Mouse (Mus musculus) liver, postnatal 0 days (tissue): ENCODE measurements around the gene Aurkaip1.

Source experiments
- CTCF ChIP-seq: sonication (generic); IDR thresholded peaks from 2 replicates; pipeline ENCODE4 v1.5.1; 2016; ENCODE audit warnings: antibody characterized with exemption, low read depth
- EP300 ChIP-seq: IDR thresholded peaks from 2 replicates; pipeline ENCODE4 v1.6.1; 2016; ENCODE audit warnings: antibody characterized with exemption, low read depth, mild to moderate bottlenecking

DNA sequence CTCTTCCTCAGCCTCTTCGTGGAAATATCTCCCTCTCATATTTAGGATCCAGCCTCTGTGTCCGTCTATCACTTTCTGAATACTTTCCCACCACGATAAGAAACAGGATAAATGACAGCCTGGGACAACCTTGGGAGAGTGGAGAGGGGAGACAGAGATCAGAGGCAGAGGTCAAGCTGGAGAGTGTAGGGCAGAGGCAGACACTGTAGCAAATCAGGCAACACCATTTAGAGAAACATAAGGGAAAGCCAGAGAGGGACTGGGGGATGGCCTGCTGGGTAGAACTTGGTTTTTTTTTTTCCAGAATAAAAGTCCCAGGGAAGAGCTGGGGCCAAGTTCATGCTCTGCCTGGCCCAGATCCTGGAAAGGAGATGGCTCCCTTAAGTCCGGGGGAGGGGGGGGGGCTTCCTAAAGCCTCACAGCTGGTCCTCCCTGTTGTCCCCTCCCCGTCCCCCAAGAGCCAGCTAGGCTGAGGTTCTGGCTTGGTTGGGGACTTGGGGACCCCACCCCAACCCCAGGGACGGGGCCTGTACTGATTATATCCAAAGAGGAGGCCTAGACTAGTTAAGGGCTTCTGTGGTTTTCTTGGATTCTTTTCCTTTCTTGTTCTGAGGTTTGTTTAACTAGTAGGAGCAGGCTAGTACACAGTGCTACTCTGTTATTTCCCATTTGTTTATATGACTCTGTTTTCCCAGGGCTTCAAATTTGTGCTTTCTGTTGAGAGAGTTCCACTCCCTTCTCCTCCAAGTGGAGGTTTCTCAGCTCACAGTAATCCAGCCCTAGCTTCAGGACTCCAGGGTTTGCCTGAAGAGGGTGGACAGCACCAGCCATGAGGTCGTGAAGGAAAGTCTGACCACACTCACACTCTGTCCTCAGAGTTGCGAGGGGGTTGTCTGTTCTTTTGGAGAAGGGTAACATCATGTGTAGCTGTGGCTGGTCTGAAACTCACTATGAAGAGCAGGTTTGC is 7.4 kb downstream of the Aurkaip1 start:
- TF ChIP-seq CTCF (no peak), EP300 (no peak)
